Mouse (Mus musculus) heart, embryonic 14.5 days (tissue): ENCODE data around the gene Hrasls5. TPM values are rescaled to one million over a fixed set of nuclear protein-coding genes. Genes with fewer than 3 reads are reported as not detected.
A peak's percentile ranks its signal among the peaks of the same experiment; 100 is the strongest.

ENCODE experiments used
- ATAC-seq: fragments of 200-750 bp; cut with Nextera tagmentation; 2 replicates; pipeline ENCODE4 v1.8.0; 2017; ENCODE audit warnings: low read depth, moderate TSS enrichment; ENCODE audit not compliant: insufficient number of reproducible peaks, insufficient read depth, low FRiP score
- H3K27ac ChIP-seq, 2 experiments: fragments of 200-500 bp in 1 of 2; fragments of 300-500 bp in 1 of 2; sonication (generic) in 1 of 2; replicated peaks in 1 of 2; 2 replicates each; pipeline ENCODE4 v1.5.1; 2012 to 2014; ENCODE audit warnings: low read depth in 2 of 2, low read length in 2 of 2, control low read depth in 1 of 2, mild to moderate bottlenecking in 1 of 2, mixed read lengths in 1 of 2; ENCODE audit not compliant: control insufficient read depth in 1 of 2, insufficient read depth in 1 of 2
- H3K27me3 ChIP-seq: fragments of 300-500 bp; sonication (generic); 2 replicates; pipeline ENCODE4 v1.6.1; 2014; ENCODE audit warnings: mild to moderate bottlenecking, low read length, control low read depth; ENCODE audit not compliant: control insufficient read depth, insufficient read depth
- H3K36me3 ChIP-seq: fragments of 300-500 bp; sonication (generic); 2 replicates; pipeline ENCODE4 v1.6.1; 2014; ENCODE audit warnings: mild to moderate bottlenecking, control low read depth, low read length, mixed read lengths; ENCODE audit not compliant: control insufficient read depth, insufficient read depth
- H3K4me1 ChIP-seq, 2 experiments: fragments of 200-500 bp in 1 of 2; fragments of 300-500 bp in 1 of 2; sonication (generic) in 1 of 2; 2 replicates each; pipeline ENCODE4 v1.6.1; 2012 to 2014; ENCODE audit warnings: low read length in 2 of 2, control low read depth in 1 of 2, mixed read lengths in 1 of 2; ENCODE audit not compliant: control insufficient read depth in 2 of 2, insufficient read depth in 2 of 2
- H3K4me2 ChIP-seq: fragments of 300-500 bp; sonication (generic); 2 replicates; pipeline ENCODE4 v1.6.1; 2014; ENCODE audit warnings: mild to moderate bottlenecking, low read length
- H3K4me3 ChIP-seq, 2 experiments: fragments of 200-500 bp in 1 of 2; fragments of 300-500 bp in 1 of 2; sonication (generic) in 1 of 2; 2 replicates each; pipeline ENCODE4 v1.5.1; 2012 to 2014; ENCODE audit warnings: low read length in 2 of 2, mild to moderate bottlenecking in 2 of 2, control low read depth in 1 of 2, low read depth in 1 of 2, moderate library complexity in 1 of 2; ENCODE audit not compliant: control insufficient read depth in 1 of 2, insufficient read depth in 1 of 2
- H3K9ac ChIP-seq: fragments of 300-500 bp; sonication (generic); 2 replicates; pipeline ENCODE4 v1.6.1; 2014; ENCODE audit warnings: mild to moderate bottlenecking, low read length
- H3K9me3 ChIP-seq: fragments of 300-500 bp; sonication (generic); 2 replicates; pipeline ENCODE4 v1.6.1; 2016; ENCODE audit warnings: low read length, control low read depth; ENCODE audit not compliant: control insufficient read depth
- WGBS: fragments of 180-500 bp; shearing (Covaris S2); extraction: QIAGEN DNeasy Blood & Tissue Kit; methylation state at CpG from one replicate; pipeline ENCODE4 v1.1.7; 2014; 5-methylcytosine and 5-hydroxymethylcytosine counted together
- polyA plus RNA-seq: library from polyadenylated mRNA; unstranded; fragments of >200 nt; fragmentation: Nextera tagmentation; extraction: Ambion mirVana; gene quantifications from 2 replicates; pipeline ENCODE4 v1.2.1, GENCODE M21; 2014

Gene Hrasls5
- polyA plus RNA-seq, 1 experiment from 2014 or later, result not detected

- Histone ChIP-seq H3K4me2 (no peak overlapping the region), H3K4me3 (no peak overlapping the region), H3K9me3 (no peaks in the 10 kb centered on the region), H3K27ac (no peak overlapping the region), H3K9ac (no peak overlapping the region), H3K4me1 (peaks cover 0 to 3% of the 10 kb centered on the region in 2 experiments; a peak in 2 of 4 replicates), H3K36me3 (peaks cover 40% of the 10 kb centered on the region), H3K27me3 (no peaks in the 10 kb centered on the region)
- ATAC-seq, result no peak
- 88% methylated on average over 1 of the region's 1 CpGs for WGBS
These were observed 36.2 kb upstream of the Hrasls5 start for GRCm38 (mm10) chr19:7576180-7576579.

DNA sequence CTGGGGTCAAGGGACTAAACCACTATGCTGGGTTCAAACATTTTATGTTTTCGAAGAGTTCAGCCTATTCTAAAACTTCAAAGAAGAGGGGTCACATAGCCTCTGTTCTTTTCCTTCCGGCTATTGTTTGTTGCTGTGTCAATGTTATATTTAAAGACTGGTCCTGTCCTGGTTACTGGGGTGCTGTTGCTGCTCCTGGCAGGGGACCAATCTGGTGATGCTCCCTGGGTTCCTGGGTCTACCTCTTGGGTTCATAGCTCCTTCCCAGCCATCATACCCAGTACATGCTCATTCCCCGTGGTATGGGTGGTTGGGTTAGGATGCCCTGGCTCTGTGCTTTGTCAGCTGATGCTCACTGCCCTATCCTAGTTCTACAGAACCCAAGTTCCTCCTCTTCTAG lies 34.6 kb upstream of the Hrasls5 start:
- H3K9ac ChIP-seq, result no peak overlapping the region
- 87% methylated on average over 3 of the region's 3 CpGs for WGBS
- no peak overlapping the region for H3K4me2 ChIP-seq
- H3K27ac ChIP-seq, result no peak overlapping the region
- peaks cover 2 to 6% of the 10 kb centered on the region in 2 experiments; a peak in 3 of 4 replicates for H3K4me1 ChIP-seq
- no peak overlapping the region for H3K4me3 ChIP-seq
- no peaks in the 10 kb centered on the region for H3K27me3 ChIP-seq
- H3K9me3 ChIP-seq, result no peaks in the 10 kb centered on the region
- ATAC-seq, result no peak
- H3K36me3 ChIP-seq, result peaks cover 40% of the 10 kb centered on the region

GRCm38 (mm10) chr19:7581042-7581441 lies 31.3 kb upstream of the Hrasls5 start:
- WGBS, result 51% methylated on average over 5 of the region's 5 CpGs
- Histone ChIP-seq H3K9ac (no peak overlapping the region), H3K27me3 (no peaks in the 10 kb centered on the region), H3K4me2 (no peak overlapping the region), H3K9me3 (no peaks in the 10 kb centered on the region), H3K4me3 (no peak overlapping the region), H3K4me1 (peaks cover 10 to 26% of the 10 kb centered on the region in 2 experiments), H3K36me3 (peaks cover 25% of the 10 kb centered on the region), H3K27ac (no peak overlapping the region)
- ATAC-seq, result no peak

- 23% methylated on average over 7 of the region's 7 CpGs for WGBS
- Histone ChIP-seq H3K4me3 (no peak overlapping the region), H3K27me3 (no peaks in the 10 kb centered on the region), H3K27ac (peak overlapping the region; percentile 44 to 54; a peak in 3 of 4 replicates), H3K4me1 (peaks cover 10 to 26% of the 10 kb centered on the region in 2 experiments), H3K9ac (no peak overlapping the region), H3K4me2 (peak overlapping the region; percentile 5; the same call in 1 of the 2 replicates), H3K9me3 (peaks cover 2% of the 10 kb centered on the region; the same call in 1 of the 2 replicates), H3K36me3 (peaks cover 35% of the 10 kb centered on the region)
- ATAC-seq, result no peak
These were observed 29.2 kb upstream of the Hrasls5 start for GRCm38 (mm10) chr19:7583101-7583500.

DNA sequence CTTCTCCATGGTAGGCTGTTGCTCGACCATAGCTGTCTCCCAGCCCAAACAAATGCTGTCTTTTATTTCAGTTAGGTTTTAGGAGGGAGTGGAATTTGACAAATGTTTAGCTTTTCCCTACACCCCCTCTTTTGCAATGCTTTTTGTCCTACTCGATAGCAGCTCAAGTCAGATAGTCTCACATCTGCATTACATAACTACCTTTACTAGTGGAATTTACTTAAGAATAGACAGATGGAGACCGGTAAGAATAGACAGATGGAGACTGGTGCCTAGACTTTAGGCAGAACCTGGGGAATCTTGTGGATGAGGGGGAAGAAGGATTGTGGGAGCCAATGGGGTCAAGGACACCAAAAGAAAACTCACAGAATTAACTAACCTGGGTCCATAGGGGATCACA lies 28.7 kb upstream of the Hrasls5 start:
- peaks cover 10 to 26% of the 10 kb centered on the region in 2 experiments for H3K4me1 ChIP-seq
- peak overlapping the region in 1 of 2 experiments; percentile 44; a peak in 1 of 4 replicates for H3K27ac ChIP-seq
- peaks cover 5% of the 10 kb centered on the region; the same call in 1 of the 2 replicates for H3K9me3 ChIP-seq
- no peak overlapping the region for H3K4me3 ChIP-seq
- 84% methylated on average over 3 of the region's 3 CpGs for WGBS
- no peak overlapping the region for H3K9ac ChIP-seq
- H3K4me2 ChIP-seq, result 0 out of 2 replicates have a peak overlapping the region, but pooled peaks have one; percentile 5
- ATAC-seq, result no peak
- peaks cover 34% of the 10 kb centered on the region for H3K36me3 ChIP-seq
- no peaks in the 10 kb centered on the region for H3K27me3 ChIP-seq

- H3K27me3 ChIP-seq, result no peaks in the 10 kb centered on the region
- no peak overlapping the region for H3K4me3 ChIP-seq
- no peak for ATAC-seq
- H3K27ac ChIP-seq, result peak overlapping the region; percentile 48 to 55; a peak in 2 of 4 replicates
- H3K4me1 ChIP-seq, result peaks cover 10 to 26% of the 10 kb centered on the region in 2 experiments
- 67% methylated on average over 8 of the region's 8 CpGs for WGBS
- H3K9me3 ChIP-seq, result peaks cover 8% of the 10 kb centered on the region; the same call in 1 of the 2 replicates
- H3K9ac ChIP-seq, result no peak overlapping the region
- H3K36me3 ChIP-seq, result peaks cover 19% of the 10 kb centered on the region
- no peak overlapping the region for H3K4me2 ChIP-seq
These were observed 27.1 kb upstream of the Hrasls5 start for GRCm38 (mm10) chr19:7585279-7585678.

DNA sequence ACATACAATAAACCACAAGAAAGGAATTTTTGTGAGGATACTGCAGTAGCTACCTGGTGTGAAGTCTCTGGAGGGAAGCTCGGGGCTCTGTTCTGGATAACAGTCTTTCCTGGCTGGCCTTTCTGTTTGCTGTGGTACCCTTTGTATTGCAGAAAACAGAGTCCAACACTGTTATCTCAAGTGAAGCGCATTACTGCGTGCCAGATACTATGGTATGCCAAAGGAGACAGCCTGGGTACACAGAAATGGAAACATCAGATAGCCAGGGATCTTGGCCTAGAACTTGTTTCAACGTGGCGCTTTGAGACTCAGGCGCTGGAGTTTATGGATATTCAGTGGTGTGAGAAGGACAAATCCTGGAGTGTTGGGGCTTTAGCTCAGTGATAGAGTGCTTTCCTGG lies 26.6 kb upstream of the Hrasls5 start:
- WGBS, result 51% methylated on average over 6 of the region's 6 CpGs
- Histone ChIP-seq H3K4me1 (peaks cover 10 to 28% of the 10 kb centered on the region in 2 experiments), H3K9ac (no peak overlapping the region), H3K36me3 (peaks cover 19% of the 10 kb centered on the region), H3K27ac (peak overlapping the region; percentile 27 to 55; a peak in 2 of 4 replicates), H3K4me2 (no peak overlapping the region), H3K27me3 (no peaks in the 10 kb centered on the region), H3K9me3 (peaks cover 8% of the 10 kb centered on the region; the same call in 1 of the 2 replicates), H3K4me3 (no peak overlapping the region)
- no peak for ATAC-seq

DNA sequence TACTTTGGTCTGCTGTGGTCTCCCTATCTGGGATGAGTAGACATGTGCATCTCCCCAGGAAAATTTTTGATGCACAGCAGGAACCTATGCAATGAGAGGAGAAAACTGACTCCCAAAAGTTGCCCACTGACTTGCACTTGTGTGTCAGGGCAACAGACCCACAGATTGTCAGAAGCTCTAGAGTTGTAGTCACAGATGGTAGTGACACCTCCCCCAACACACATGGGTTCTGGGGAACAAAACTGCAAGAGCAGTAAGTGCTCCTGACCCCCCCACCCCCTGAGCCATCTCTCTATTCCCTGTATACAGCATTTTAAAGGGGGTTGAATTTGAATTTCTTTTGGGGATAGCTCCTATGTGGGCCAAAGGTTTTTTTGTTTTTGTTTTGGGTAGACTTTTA lies 21.5 kb upstream of the Hrasls5 start:
- peaks cover 19% of the 10 kb centered on the region for H3K36me3 ChIP-seq
- H3K4me1 ChIP-seq, result peaks cover 3 to 16% of the 10 kb centered on the region in 2 experiments; a peak in 3 of 4 replicates
- H3K4me2 ChIP-seq, result no peak overlapping the region
- H3K4me3 ChIP-seq, result no peak overlapping the region
- H3K9ac ChIP-seq, result no peak overlapping the region
- no peak overlapping the region for H3K27ac ChIP-seq
- peaks cover 8% of the 10 kb centered on the region; the same call in 1 of the 2 replicates for H3K9me3 ChIP-seq
- no peaks in the 10 kb centered on the region for H3K27me3 ChIP-seq
- no peak for ATAC-seq
